Mouse (Mus musculus): ENCODE measurements around the gene Zbtb4. TPM values are rescaled to one million over a fixed set of nuclear protein-coding genes. Genes with fewer than 3 reads are reported as not detected.

The Zbtb4 gene
- polyA plus RNA-seq (2012; rRNA removed) = 69.8 and 71.1 TPM in 2 replicates

- DNase-seq = peak; percentile 68 to 73
- 9% methylated on average over 40 of the region's 55 CpGs for WGBS
These were observed at the start of gene Zbtb4 for GRCm38 (mm10) chr11:69765221-69766125. Zbtb4 (plus strand) TSS chr11:69765912.

GRCm38 (mm10) chr11:69715929-69716328 lies 49.8 kb upstream of the Zbtb4 start:
- no peak overlapping the region for H3K27ac ChIP-seq (ENCODE audit: insufficient read depth, low read length)
- TF ChIP-seq POLR2A (IDR thresholded peaks at IDR 0.05; ENCODE audit: borderline replicate concordance, insufficient read depth, low read length) (no peak), CTCF (IDR thresholded peaks at IDR 0.05; ENCODE audit: borderline replicate concordance, insufficient read depth, low read depth, low read length) (no peak)
- DNase-seq = no peak
- WGBS = 43% methylated on average over 5 of the region's 5 CpGs
- no peaks in the 10 kb centered on the region for H3K27me3 ChIP-seq (ENCODE audit: control insufficient read depth, insufficient read depth, low read length)
- H3K4me1 ChIP-seq (ENCODE audit: control insufficient read depth, insufficient read depth, low read length) = no peaks in the 10 kb centered on the region
- no peak overlapping the region for H3K4me3 ChIP-seq (replicated peaks; ENCODE audit: insufficient read depth, low read depth, low read length)

More at GRCm38 (mm10) chr11:69765221-69766125, at the start of gene Zbtb4:
- Histone ChIP-seq H3K4me1 (ENCODE audit: control insufficient read depth, insufficient read depth, low read length) (peaks cover 22% of the 10 kb centered on the region), H3K4me3 (replicated peaks; ENCODE audit: insufficient read depth, low read depth, low read length) (peak within 1 kb of the TSS; percentile 93), H3K27ac (ENCODE audit: insufficient read depth, low read length) (peak within 1 kb of the TSS; percentile 99), H3K27me3 (ENCODE audit: control insufficient read depth, insufficient read depth, low read length) (no peaks in the 10 kb centered on the region)
- TF ChIP-seq POLR2A (IDR thresholded peaks at IDR 0.05; ENCODE audit: borderline replicate concordance, insufficient read depth, low read length) (0 out of 2 replicates have a peak, but pooled peaks have one; percentile 52), CTCF (IDR thresholded peaks at IDR 0.05; ENCODE audit: borderline replicate concordance, insufficient read depth, low read depth, low read length) (no peak)

- WGBS = 62% methylated on average over 4 of the region's 4 CpGs
- Histone ChIP-seq H3K4me1 (ENCODE audit: control insufficient read depth, insufficient read depth, low read length) (no peaks in the 10 kb centered on the region), H3K27me3 (ENCODE audit: control insufficient read depth, insufficient read depth, low read length) (no peaks in the 10 kb centered on the region), H3K27ac (ENCODE audit: insufficient read depth, low read length) (no peak overlapping the region), H3K4me3 (replicated peaks; ENCODE audit: insufficient read depth, low read depth, low read length) (no peak overlapping the region)
- no peak for DNase-seq
- TF ChIP-seq CTCF (IDR thresholded peaks at IDR 0.05; ENCODE audit: borderline replicate concordance, insufficient read depth, low read depth, low read length) = no peak
- TF ChIP-seq POLR2A (IDR thresholded peaks at IDR 0.05; ENCODE audit: borderline replicate concordance, insufficient read depth, low read length) = no peak
These were observed 48.8 kb upstream of the Zbtb4 start for GRCm38 (mm10) chr11:69716953-69717352.

GRCm38 (mm10) chr11:69718661-69719060 lies 47.1 kb upstream of the Zbtb4 start:
- Histone ChIP-seq H3K27ac (ENCODE audit: insufficient read depth, low read length) (no peak overlapping the region), H3K27me3 (ENCODE audit: control insufficient read depth, insufficient read depth, low read length) (no peaks in the 10 kb centered on the region), H3K4me1 (ENCODE audit: control insufficient read depth, insufficient read depth, low read length) (no peaks in the 10 kb centered on the region), H3K4me3 (replicated peaks; ENCODE audit: insufficient read depth, low read depth, low read length) (no peak overlapping the region)
- WGBS = 56% methylated on average over 15 of the region's 15 CpGs
- TF ChIP-seq POLR2A (IDR thresholded peaks at IDR 0.05; ENCODE audit: borderline replicate concordance, insufficient read depth, low read length) (no peak), CTCF (IDR thresholded peaks at IDR 0.05; ENCODE audit: borderline replicate concordance, insufficient read depth, low read depth, low read length) (no peak)
- DNase-seq = no peak

GRCm38 (mm10) chr11:69719423-69719822 lies 46.3 kb upstream of the Zbtb4 start:
- Histone ChIP-seq H3K4me1 (ENCODE audit: control insufficient read depth, insufficient read depth, low read length) (no peaks in the 10 kb centered on the region), H3K27ac (ENCODE audit: insufficient read depth, low read length) (no peak overlapping the region), H3K27me3 (ENCODE audit: control insufficient read depth, insufficient read depth, low read length) (no peaks in the 10 kb centered on the region), H3K4me3 (replicated peaks; ENCODE audit: insufficient read depth, low read depth, low read length) (no peak overlapping the region)
- DNase-seq = no peak
- no peak for TF ChIP-seq CTCF (IDR thresholded peaks at IDR 0.05; ENCODE audit: borderline replicate concordance, insufficient read depth, low read depth, low read length)
- TF ChIP-seq POLR2A (IDR thresholded peaks at IDR 0.05; ENCODE audit: borderline replicate concordance, insufficient read depth, low read length) = no peak
- 73% methylated on average over 6 of the region's 6 CpGs for WGBS

- no peaks in the 10 kb centered on the region for H3K4me1 ChIP-seq (ENCODE audit: control insufficient read depth, insufficient read depth, low read length)
- no peak overlapping the region for H3K27ac ChIP-seq (ENCODE audit: insufficient read depth, low read length)
- WGBS = 86% methylated on average over 6 of the region's 6 CpGs
- H3K27me3 ChIP-seq (ENCODE audit: control insufficient read depth, insufficient read depth, low read length) = no peaks in the 10 kb centered on the region
- DNase-seq = no peak
- TF ChIP-seq POLR2A (IDR thresholded peaks at IDR 0.05; ENCODE audit: borderline replicate concordance, insufficient read depth, low read length) = no peak
- no peak for TF ChIP-seq CTCF (IDR thresholded peaks at IDR 0.05; ENCODE audit: borderline replicate concordance, insufficient read depth, low read depth, low read length)
- H3K4me3 ChIP-seq (replicated peaks; ENCODE audit: insufficient read depth, low read depth, low read length) = no peak overlapping the region
These were observed 44.9 kb upstream of the Zbtb4 start for GRCm38 (mm10) chr11:69720852-69721251.

- Histone ChIP-seq H3K4me1 (ENCODE audit: control insufficient read depth, insufficient read depth, low read length) (no peaks in the 10 kb centered on the region), H3K27ac (ENCODE audit: insufficient read depth, low read length) (no peak overlapping the region), H3K4me3 (replicated peaks; ENCODE audit: insufficient read depth, low read depth, low read length) (no peak overlapping the region), H3K27me3 (ENCODE audit: control insufficient read depth, insufficient read depth, low read length) (no peaks in the 10 kb centered on the region)
- whole genome bisulfite sequencing = 38% methylated on average over 2 of the region's 2 CpGs
- no peak for DNase-seq
- TF ChIP-seq CTCF (IDR thresholded peaks at IDR 0.05; ENCODE audit: borderline replicate concordance, insufficient read depth, low read depth, low read length) (no peak), POLR2A (IDR thresholded peaks at IDR 0.05; ENCODE audit: borderline replicate concordance, insufficient read depth, low read length) (no peak)
These were observed 42.6 kb upstream of the Zbtb4 start for GRCm38 (mm10) chr11:69723074-69723473.

- H3K4me3 ChIP-seq (replicated peaks; ENCODE audit: insufficient read depth, low read depth, low read length) = no peak overlapping the region
- H3K27me3 ChIP-seq (ENCODE audit: control insufficient read depth, insufficient read depth, low read length) = no peaks in the 10 kb centered on the region; the same call in 1 of the 2 replicates
- H3K27ac ChIP-seq (ENCODE audit: insufficient read depth, low read length) = no peak overlapping the region
- no peak for DNase-seq
- TF ChIP-seq POLR2A (IDR thresholded peaks at IDR 0.05; ENCODE audit: borderline replicate concordance, insufficient read depth, low read length) = no peak
- TF ChIP-seq CTCF (IDR thresholded peaks at IDR 0.05; ENCODE audit: borderline replicate concordance, insufficient read depth, low read depth, low read length) = no peak
- H3K4me1 ChIP-seq (ENCODE audit: control insufficient read depth, insufficient read depth, low read length) = no peaks in the 10 kb centered on the region
- WGBS = 54% methylated on average over 5 of the region's 5 CpGs
These were observed 39.8 kb upstream of the Zbtb4 start for GRCm38 (mm10) chr11:69725951-69726350.
